8 mouse cellular contexts compared by ENCODE assay signal in the genomic region with DNA sequence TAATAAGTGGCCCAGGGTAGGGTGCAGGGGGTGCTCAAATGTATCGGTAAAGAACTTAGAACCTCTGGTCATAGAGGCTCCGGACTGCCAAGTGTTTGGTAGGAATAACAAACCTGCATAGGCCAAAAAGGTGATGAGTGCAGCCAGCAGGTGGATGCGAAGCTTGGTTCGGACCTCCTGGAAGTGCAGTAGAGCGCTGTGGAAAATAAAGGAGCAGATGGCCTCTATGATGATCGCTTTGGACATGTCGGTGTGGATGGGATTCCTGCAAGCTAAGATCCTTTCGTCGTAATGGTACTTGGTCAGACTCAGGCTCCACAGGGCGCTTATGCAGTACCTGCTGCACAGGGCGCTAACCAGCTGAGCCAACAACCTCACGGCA. TPM values are rescaled to one million over a fixed set of nuclear protein-coding genes. Genes with fewer than 3 reads are reported as not detected.
A peak's percentile ranks its signal among the peaks of the same experiment; 100 is the strongest.
DNase-seq lines count a peak whose midpoint lies in the region; ATAC-seq and TF ChIP-seq lines count a peak whose summit lies in the region.

No protein-coding gene starts in this region.

- peaks cover 31% of the 10 kb centered on the region for H3K4me1 ChIP-seq in kidney, embryonic 15.5 days
- H3K4me1 ChIP-seq in embryonic facial prominence, embryonic 10.5 days = peaks cover 27% of the 10 kb centered on the region
- H3K4me1 ChIP-seq in intestine, embryonic 15.5 days (replicated peaks) = peaks cover 11% of the 10 kb centered on the region; the same call in 1 of the 2 replicates

- H3K79me2 ChIP-seq in myocyte (ENCODE audit: control insufficient read depth, insufficient read depth) = no peaks in the 10 kb centered on the region

- TF ChIP-seq POLR2A in myocyte (IDR thresholded peaks at IDR 0.05; ENCODE audit: insufficient read length, low read depth) = no peak

- no peaks in the 10 kb centered on the region for H3K36me3 ChIP-seq in kidney, embryonic 15.5 days
- no peaks in the 10 kb centered on the region for H3K36me3 ChIP-seq in embryonic facial prominence, embryonic 10.5 days (replicated peaks)
- no peaks in the 10 kb centered on the region for H3K36me3 ChIP-seq in intestine, embryonic 15.5 days
- no peaks in the 10 kb centered on the region for H3K36me3 ChIP-seq in myocyte (ENCODE audit: control insufficient read depth, insufficient read depth)

- peak overlapping the region; percentile 65 for H3K9ac ChIP-seq in kidney, embryonic 15.5 days
- H3K9ac ChIP-seq in intestine, embryonic 15.5 days = peak overlapping the region; percentile 74

- H3K9me3 ChIP-seq in kidney, embryonic 15.5 days (replicated peaks) = no peaks in the 10 kb centered on the region
- H3K9me3 ChIP-seq in embryonic facial prominence, embryonic 10.5 days = no peaks in the 10 kb centered on the region
- no peaks in the 10 kb centered on the region for H3K9me3 ChIP-seq in intestine, embryonic 15.5 days

- H3K4me2 ChIP-seq in kidney, embryonic 15.5 days = peak overlapping the region; percentile 88
- H3K4me2 ChIP-seq in intestine, embryonic 15.5 days (replicated peaks) = peak overlapping the region; percentile 91
- H3K4me2 ChIP-seq in myocyte (ENCODE audit: low read depth) = peak overlapping the region; percentile 95

- 9% methylated on average over 12 of the region's 12 CpGs for WGBS in kidney, embryonic 15.5 days
- WGBS in embryonic facial prominence, embryonic 10.5 days = 9% methylated on average over 12 of the region's 12 CpGs
- WGBS in intestine, embryonic 15.5 days = 7% methylated on average over 12 of the region's 12 CpGs

- DNase-seq in kidney, postnatal 10 days = no peak
- no peak for DNase-seq in embryonic facial prominence, embryonic 10.5 days (ENCODE audit: low spot score)
- no peak for DNase-seq in embryo, embryonic 9.5 days (ENCODE audit: extremely low spot score)
- no peak for DNase-seq in urinary bladder, postnatal 4 days (ENCODE audit: low spot score in 2 of 2)
- no peak for DNase-seq in B cell, adult 2 months

- H3K27ac ChIP-seq in kidney, embryonic 15.5 days = peak overlapping the region; percentile 68
- peak overlapping the region; percentile 84 for H3K27ac ChIP-seq in embryonic facial prominence, embryonic 10.5 days (replicated peaks)
- peak overlapping the region; percentile 25; the same call in 1 of the 2 replicates for H3K27ac ChIP-seq in intestine, embryonic 15.5 days

- H3ac ChIP-seq in myocyte (ENCODE audit: control insufficient read depth, insufficient read length) = peak overlapping the region; percentile 40

- peak overlapping the region; percentile 67 for H3K4me3 ChIP-seq in kidney, embryonic 15.5 days (replicated peaks)
- H3K4me3 ChIP-seq in embryonic facial prominence, embryonic 10.5 days = peak overlapping the region; percentile 66
- peak overlapping the region; percentile 53 for H3K4me3 ChIP-seq in intestine, embryonic 15.5 days (replicated peaks)
- peak overlapping the region; percentile 28 for H3K4me3 ChIP-seq in myocyte

- H3K27me3 ChIP-seq in kidney, embryonic 15.5 days = no peaks in the 10 kb centered on the region
- peaks cover 17% of the 10 kb centered on the region for H3K27me3 ChIP-seq in embryonic facial prominence, embryonic 10.5 days (replicated peaks; ENCODE audit: low read depth, poor library complexity, severe bottlenecking)
- H3K27me3 ChIP-seq in intestine, embryonic 15.5 days (replicated peaks) = no peaks in the 10 kb centered on the region
- no peaks in the 10 kb centered on the region for H3K27me3 ChIP-seq in myocyte (ENCODE audit: control insufficient read depth, insufficient read depth, insufficient read length)

- no peak for ATAC-seq in kidney, embryonic 15.5 days (replicated peaks; ENCODE audit: low FRiP score)
- ATAC-seq in intestine, embryonic 15.5 days = no peak; the same call in 1 of the 2 replicates

TF ChIP-seq in myocyte, 11 proteins besides CTCF, POLR2A, EP300 and RAD21:
- no peak for TF ChIP-seq USF1 (IDR thresholded peaks at IDR 0.05; ENCODE audit: low read depth)
- no peak for TF ChIP-seq TCF12 (IDR thresholded peaks at IDR 0.05; ENCODE audit: insufficient read depth, poor library complexity, severe bottlenecking)
- TF ChIP-seq MAX (IDR thresholded peaks at IDR 0.05; ENCODE audit: low read depth) = no peak
- no peak for TF ChIP-seq SRF (IDR thresholded peaks at IDR 0.05; ENCODE audit: control insufficient read depth, insufficient read length, low read depth)
- no peak for TF ChIP-seq E2F4 (IDR thresholded peaks at IDR 0.05; ENCODE audit: insufficient read depth)
- no peak for TF ChIP-seq REST (IDR thresholded peaks at IDR 0.05; ENCODE audit: insufficient read depth, insufficient read length)
- TF ChIP-seq MYOD1 (IDR thresholded peaks at IDR 0.05; ENCODE audit: control insufficient read depth in 1 of 3, insufficient read length in 2 of 3, low read depth in 2 of 3) = no peak
- TF ChIP-seq POLR2AphosphoS2 (IDR thresholded peaks at IDR 0.05; ENCODE audit: insufficient read length, low read depth) = no peak
- no peak for TF ChIP-seq TCF3 (IDR thresholded peaks at IDR 0.05; ENCODE audit: insufficient read length, low read depth)
- no peak for TF ChIP-seq CEBPB (IDR thresholded peaks at IDR 0.05; ENCODE audit: insufficient read depth, poor library complexity, severe bottlenecking)
- TF ChIP-seq MYOG (IDR thresholded peaks at IDR 0.05; ENCODE audit: control insufficient read depth in 1 of 3, insufficient read depth in 1 of 3, insufficient read length in 2 of 3, low read depth in 2 of 3) = no peak

RNA-seq across cellular contexts. Expression of a gene that starts 0.8 kb away (rescaled TPM):
- 16.5 and 18.5 TPM in 2 replicates for polyA plus RNA-seq in kidney, embryonic 15.5 days (2015; fragmentation: Nextera tagmentation; extraction: Ambion mirVana)
- polyA plus RNA-seq in embryonic facial prominence, embryonic 10.5 days (2016; fragmentation: Nextera tagmentation; extraction: Ambion mirVana) = 3.2 and 4.0 TPM in 2 replicates
- polyA plus RNA-seq in intestine, embryonic 15.5 days (2015; fragmentation: Nextera tagmentation; extraction: Ambion mirVana) = 52.1 and 57.2 TPM in 2 replicates
- 0.56 TPM for polyA plus RNA-seq in myocyte (2012; fragmentation: generic; extraction: Trizol)

RNA-seq across cellular contexts. Expression of a gene that starts 40.8 kb away (rescaled TPM):
- polyA plus RNA-seq in kidney, embryonic 15.5 days (2015; fragmentation: Nextera tagmentation; extraction: Ambion mirVana) = 193 and 202 TPM in 2 replicates
- 296 and 321 TPM in 2 replicates for polyA plus RNA-seq in embryonic facial prominence, embryonic 10.5 days (2016; fragmentation: Nextera tagmentation; extraction: Ambion mirVana)
- 155 and 161 TPM in 2 replicates for polyA plus RNA-seq in intestine, embryonic 15.5 days (2015; fragmentation: Nextera tagmentation; extraction: Ambion mirVana)
- 56.3 TPM for polyA plus RNA-seq in myocyte (2012; fragmentation: generic; extraction: Trizol)

RNA-seq across cellular contexts. Expression of a gene that starts 51.1 kb away (rescaled TPM):
- 16.4 and 17.2 TPM in 2 replicates for polyA plus RNA-seq in kidney, embryonic 15.5 days (2015; fragmentation: Nextera tagmentation; extraction: Ambion mirVana)
- 43.6 and 44.2 TPM in 2 replicates for polyA plus RNA-seq in embryonic facial prominence, embryonic 10.5 days (2016; fragmentation: Nextera tagmentation; extraction: Ambion mirVana)
- polyA plus RNA-seq in intestine, embryonic 15.5 days (2015; fragmentation: Nextera tagmentation; extraction: Ambion mirVana) = 32.7 and 33.0 TPM in 2 replicates
- 33.2 TPM for polyA plus RNA-seq in myocyte (2012; fragmentation: generic; extraction: Trizol)

Comparison
In these comparisons a context has a peak if more than half of its experiments do, and no peak if none do; other contexts are left out.
1. H3K27ac ChIP-seq: peak in every context shown above with its lines; median percentile 84 in embryonic facial prominence, embryonic 10.5 days; 68 in kidney, embryonic 15.5 days; 25 in intestine, embryonic 15.5 days.